14 mouse cellular contexts compared by ENCODE assay signal in the genomic region with DNA sequence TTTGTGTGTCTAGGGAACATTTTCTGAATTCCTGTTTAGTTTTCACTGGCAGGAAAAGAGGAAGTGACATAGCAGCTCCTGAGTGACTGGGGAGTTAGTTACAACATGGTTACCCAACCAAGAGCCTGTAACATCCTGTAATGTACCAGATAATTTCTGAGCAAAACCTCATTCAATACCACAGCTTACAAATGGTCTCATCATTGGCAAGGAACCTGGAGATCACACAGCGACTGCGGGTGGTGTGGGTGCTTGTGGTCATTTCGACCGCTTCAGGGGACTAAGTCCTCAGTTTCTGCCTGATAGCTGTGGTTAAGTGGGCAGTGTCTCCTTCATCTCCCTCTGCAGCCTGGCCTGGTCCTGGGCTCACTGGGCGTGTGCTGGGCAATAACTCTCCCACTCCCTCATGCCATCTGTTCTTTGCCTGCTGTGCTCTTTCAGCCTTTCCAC. TPM values are rescaled to one million over a fixed set of nuclear protein-coding genes. Genes with fewer than 3 reads are reported as not detected.
DNase-seq lines count a peak whose midpoint lies in the region; TF ChIP-seq lines count a peak whose summit lies in the region.
"Had no signal": no experiment of that assay in that cellular context is flagged by ENCODE, and none has a peak within 500 bp of the region (broad histone marks: within the 10 kb centered on the region; RNA-seq: fewer than 3 reads in every experiment).

No protein-coding gene starts in this region.

- peaks cover 4% of the 10 kb centered on the region; the same call in 1 of the 2 replicates for H3K36me3 ChIP-seq in heart, embryonic 10.5 days
- H3K36me3 ChIP-seq: lung, embryonic 15.5 days had no signal

- no peaks in the 10 kb centered on the region for H3K27me3 ChIP-seq in heart, embryonic 10.5 days (ENCODE audit: insufficient read depth, poor library complexity, severe bottlenecking)
- H3K27me3 ChIP-seq: heart, embryonic 13.5 days; lung, embryonic 15.5 days had no signal

- no peaks in the 10 kb centered on the region for H3K9me3 ChIP-seq in heart, embryonic 10.5 days
- H3K9me3 ChIP-seq: heart, embryonic 13.5 days; lung, embryonic 15.5 days had no signal

- no peak overlapping the region for H3K27ac ChIP-seq in heart, embryonic 10.5 days
- H3K27ac ChIP-seq: heart, embryonic 13.5 days; lung, embryonic 15.5 days had no signal

- WGBS in lung, adult 2 months = 68% methylated on average over 5 of the region's 5 CpGs
- WGBS in heart, embryonic 10.5 days = 80% methylated on average over 5 of the region's 5 CpGs

- no peak for TF ChIP-seq POLR2A in lung, adult 2 months (IDR thresholded peaks at IDR 0.05; ENCODE audit: borderline replicate concordance, extremely low read depth, low read depth, low read length)

- no peaks in the 10 kb centered on the region; the same call in 1 of the 2 replicates for H3K4me1 ChIP-seq in lung, adult 2 months (ENCODE audit: control insufficient read depth, insufficient read depth, low read length)
- H3K4me1 ChIP-seq in heart, embryonic 10.5 days = peaks cover 8% of the 10 kb centered on the region; the same call in 1 of the 2 replicates

- H3K4me3 ChIP-seq in lung, adult 2 months (replicated peaks; ENCODE audit: extremely low read depth, low read depth, low read length) = no peak overlapping the region
- H3K4me3 ChIP-seq in heart, embryonic 10.5 days = no peak overlapping the region
- H3K4me3 ChIP-seq: heart, embryonic 13.5 days; lung, embryonic 15.5 days had no signal

- DNase-seq in lung, adult 18-20 months = peak; percentile 11 to 14
- DNase-seq in lung, adult 2 months = no peak
- peak; percentile 60 for DNase-seq in NIH3T3 (ENCODE audit: low read depth)
- DNase-seq in lung, postnatal 14 days = peak; percentile 3
- no peak for DNase-seq in urinary bladder, postnatal 25 days (ENCODE audit: low spot score)
- no peak for DNase-seq in heart, embryonic 10.5 days (ENCODE audit: low spot score)
- no peak for DNase-seq in thymus, postnatal 14 days
- DNase-seq: adrenal gland, postnatal 25 days; cerebellum, adult 8-10 months; thymus, postnatal 36 days had no signal

- no peak for TF ChIP-seq CTCF in lung, adult 2 months (IDR thresholded peaks at IDR 0.05; ENCODE audit: insufficient read depth, low read length)

RNA-seq across cellular contexts. Expression of a gene that starts 3.4 kb away (rescaled TPM):
- polyA plus RNA-seq in lung, adult 2 months (2012; rRNA removed) = 7.8 and 9.9 TPM in 2 replicates
- 38.1 and 39.3 TPM in 2 replicates for polyA plus RNA-seq in heart, embryonic 10.5 days (2016; fragmentation: Nextera tagmentation; extraction: Ambion mirVana)

RNA-seq across cellular contexts. Expression of a gene that starts 50.1 kb away (rescaled TPM):
- 32.2 and 48.6 TPM in 2 replicates for polyA plus RNA-seq in lung, adult 2 months (2012; rRNA removed)
- 43.3 and 45.4 TPM in 2 replicates for polyA plus RNA-seq in heart, embryonic 10.5 days (2016; fragmentation: Nextera tagmentation; extraction: Ambion mirVana)

RNA-seq across cellular contexts. Expression of a gene that starts 57.2 kb away (rescaled TPM):
- 0.40 and 0.75 TPM in 2 replicates for polyA plus RNA-seq in lung, adult 2 months (2012; rRNA removed)
- polyA plus RNA-seq in heart, embryonic 10.5 days (2016; fragmentation: Nextera tagmentation; extraction: Ambion mirVana) = not detected in 2 replicates
- polyA plus RNA-seq: frontal cortex, adult 2 months; heart, embryonic 13.5 days; hindbrain, embryonic 16.5 days had no signal

Comparison
In these comparisons a context has a peak if more than half of its experiments do, and no peak if none do; other contexts are left out.
1. DNase-seq: peak in lung, adult 18-20 months (2 of 2), NIH3T3 (single experiment) and lung, postnatal 14 days (single experiment); none in lung, adult 2 months (single experiment), urinary bladder, postnatal 25 days (single experiment), heart, embryonic 10.5 days (single experiment) and thymus, postnatal 14 days (single experiment).